In genomic region chr16:31475123-31475968, GRCm38 (mm10) we compare ENCODE assay signal across 9 mouse cellular contexts. TPM values are rescaled to one million over a fixed set of nuclear protein-coding genes. Genes with fewer than 3 reads are reported as not detected.
DNase-seq lines count a peak whose midpoint lies in the region; ATAC-seq lines count a peak whose summit lies in the region.
"Had no signal": no experiment of that assay in that cellular context is flagged by ENCODE, and none has a peak within 500 bp of the region (broad histone marks: within the 10 kb centered on the region; RNA-seq: fewer than 3 reads in every experiment).

No protein-coding gene starts in this region.

- peaks cover 20% of the 10 kb centered on the region for H3K4me1 ChIP-seq in neural tube, embryonic 13.5 days (replicated peaks)
- H3K4me1 ChIP-seq in embryonic facial prominence, embryonic 12.5 days: peaks cover 22% of the 10 kb centered on the region

- intact Hi-C loops in heart, postnatal 14 days (cut with DNase I): no loop called here

- peak overlapping the region; percentile 73 for H3K27ac ChIP-seq in neural tube, embryonic 13.5 days (replicated peaks)
- peak overlapping the region; percentile 71 for H3K27ac ChIP-seq in embryonic facial prominence, embryonic 12.5 days
- H3K27ac ChIP-seq: kidney, embryonic 15.5 days; midbrain, embryonic 12.5 days had no signal

- WGBS in neural tube, embryonic 13.5 days: 41% methylated on average over 9 of the region's 9 CpGs
- WGBS in embryonic facial prominence, embryonic 12.5 days: 45% methylated on average over 9 of the region's 9 CpGs

- H3K9me3 ChIP-seq in neural tube, embryonic 13.5 days: no peaks in the 10 kb centered on the region
- H3K9me3 ChIP-seq in embryonic facial prominence, embryonic 12.5 days: no peaks in the 10 kb centered on the region
- H3K9me3 ChIP-seq: kidney, embryonic 15.5 days had no signal

- H3K9ac ChIP-seq in neural tube, embryonic 13.5 days: no peak overlapping the region
- no peak overlapping the region for H3K9ac ChIP-seq in embryonic facial prominence, embryonic 12.5 days
- H3K9ac ChIP-seq: kidney, embryonic 15.5 days; midbrain, embryonic 12.5 days had no signal

- DNase-seq in neural tube, embryonic 10.5 days (ENCODE audit: extremely low spot score, low spot score): no peak
- DNase-seq in heart, postnatal 14 days: peak; percentile 19 to 31
- no peak for DNase-seq in right cerebral cortex, postnatal 10 days (ENCODE audit: low spot score in 2 of 2)
- no peak for DNase-seq in lung, postnatal 36 days
- no peak for DNase-seq in spleen, postnatal 36 days (ENCODE audit: low spot score in 2 of 2)

- no peaks in the 10 kb centered on the region for H3K36me3 ChIP-seq in neural tube, embryonic 13.5 days
- no peaks in the 10 kb centered on the region for H3K36me3 ChIP-seq in embryonic facial prominence, embryonic 12.5 days
- H3K36me3 ChIP-seq: kidney, embryonic 15.5 days; midbrain, embryonic 12.5 days had no signal

- no peak overlapping the region for H3K4me3 ChIP-seq in neural tube, embryonic 13.5 days
- H3K4me3 ChIP-seq in embryonic facial prominence, embryonic 12.5 days: no peak overlapping the region
- H3K4me3 ChIP-seq: kidney, embryonic 15.5 days; midbrain, embryonic 12.5 days had no signal

- H3K27me3 ChIP-seq in neural tube, embryonic 13.5 days: no peaks in the 10 kb centered on the region
- no peaks in the 10 kb centered on the region for H3K27me3 ChIP-seq in embryonic facial prominence, embryonic 12.5 days
- H3K27me3 ChIP-seq: kidney, embryonic 15.5 days; midbrain, embryonic 12.5 days had no signal

- ATAC-seq in neural tube, embryonic 13.5 days (ENCODE audit: low read depth): peak; percentile 50; the same call in 1 of the 2 replicates
- ATAC-seq in embryonic facial prominence, embryonic 12.5 days (ENCODE audit: insufficient number of reproducible peaks, insufficient read depth, low FRiP score, low TSS enrichment): peak; percentile 37; the same call in 1 of the 2 replicates

- no peak overlapping the region for H3K4me2 ChIP-seq in neural tube, embryonic 13.5 days
- no peak overlapping the region for H3K4me2 ChIP-seq in embryonic facial prominence, embryonic 12.5 days (replicated peaks)
- H3K4me2 ChIP-seq: kidney, embryonic 15.5 days; midbrain, embryonic 12.5 days had no signal

RNA-seq across cellular contexts. Expression of gene Bdh1, which starts 53.3 kb away (rescaled TPM):
- polyA plus RNA-seq in neural tube, embryonic 13.5 days (2015; fragmentation: Nextera tagmentation; extraction: Ambion mirVana): 88.5 and 93.4 TPM in 2 replicates
- polyA plus RNA-seq in embryonic facial prominence, embryonic 12.5 days (2016; fragmentation: Nextera tagmentation; extraction: Ambion mirVana): 22.7 and 24.5 TPM in 2 replicates
- 1 to 10 TPM in 1 of 2 experiments, under 1 TPM in 1; 0.41 to 2.6 TPM for total RNA-seq in heart, postnatal 14 days (2021)

Comparison
In these comparisons a context has a peak if more than half of its experiments do, and no peak if none do; other contexts are left out.
1. DNase-seq: peak in heart, postnatal 14 days (2 of 2); none in neural tube, embryonic 10.5 days (single experiment), right cerebral cortex, postnatal 10 days (0 of 2), lung, postnatal 36 days (single experiment) and spleen, postnatal 36 days (0 of 2).